Mouse (Mus musculus) adrenal gland, postnatal 4 days (tissue): ENCODE measurements around the gene Ifi211. TPM values are rescaled to one million over a fixed set of nuclear protein-coding genes. Genes with fewer than 3 reads are reported as not detected.
"Not testable (repeated sequence)": the region's sequence is repeated elsewhere in the genome, so short reads cannot be mapped to it uniquely, and the experiment has no call there.

ENCODE experiments used
- DNase-seq, 2 experiments: peaks; one replicate each; pipeline ENCODE4 v3.0.0; 2021 to 2022; ENCODE audit warnings: low spot score in 2 of 2, mixed read lengths in 2 of 2
- long read RNA-seq, 2 experiments: library from polyadenylated mRNA; stranded (forward); transcript quantifications; one replicate each; pipeline ENCODE4 v2.0.0; 2021
- total RNA-seq, 2 experiments: library from RNA; stranded (reverse); gene quantifications; 2 replicates each; pipeline ENCODE4 v1.2.3; 2021

The Ifi211 gene
- under 1 TPM; 0.65 to 0.87 TPM for total RNA-seq
- long read RNA-seq, experiment 1, partial matches to known transcripts, result 0 of 1 reads
- long read RNA-seq, experiment 1, other reads (novel, unspliced or antisense), result 0 of 1 reads
- long read RNA-seq, experiment 2, partial matches to known transcripts, result 0 of 1 reads
- long read RNA-seq, experiment 2, other reads (novel, unspliced or antisense), result 0 of 1 reads

DNA sequence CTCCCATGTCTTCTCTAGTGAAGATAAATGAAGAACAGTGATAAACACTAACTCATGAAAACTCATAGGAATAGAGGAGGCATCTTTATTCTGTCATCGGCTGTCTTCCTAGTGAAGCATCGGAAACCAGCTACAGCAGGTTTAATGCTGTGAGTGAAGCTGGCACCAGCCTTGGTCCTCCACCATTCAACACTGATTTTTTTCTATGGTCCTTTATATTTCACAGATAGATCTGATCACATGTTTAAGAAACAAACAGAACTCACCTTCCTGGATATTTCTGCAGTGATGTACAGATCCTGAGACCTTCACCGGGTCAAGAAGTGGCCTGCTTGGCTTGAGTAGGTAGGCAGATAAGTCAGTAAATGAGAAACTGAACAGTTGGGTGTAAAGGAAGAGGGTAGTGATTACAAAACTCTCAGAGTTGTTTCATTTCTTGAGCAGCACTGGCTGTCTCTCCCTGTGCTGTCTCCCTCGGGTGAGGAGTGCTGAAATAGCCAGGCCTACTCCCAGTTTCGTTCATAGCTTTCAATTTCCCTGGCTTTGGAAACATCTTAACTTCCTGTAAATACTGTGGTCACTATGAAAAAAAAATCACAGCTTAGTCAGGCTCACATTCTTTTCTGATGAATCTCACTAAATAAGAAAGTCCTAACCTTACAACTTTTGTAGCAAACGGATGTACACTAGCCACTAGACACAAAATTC, at the start of gene Ifi211:
TSS of gene Ifi211 (minus strand) at position 499 of the 708 bp plus-strand sequence.
- DNase-seq, result not testable (repeated sequence)

DNA sequence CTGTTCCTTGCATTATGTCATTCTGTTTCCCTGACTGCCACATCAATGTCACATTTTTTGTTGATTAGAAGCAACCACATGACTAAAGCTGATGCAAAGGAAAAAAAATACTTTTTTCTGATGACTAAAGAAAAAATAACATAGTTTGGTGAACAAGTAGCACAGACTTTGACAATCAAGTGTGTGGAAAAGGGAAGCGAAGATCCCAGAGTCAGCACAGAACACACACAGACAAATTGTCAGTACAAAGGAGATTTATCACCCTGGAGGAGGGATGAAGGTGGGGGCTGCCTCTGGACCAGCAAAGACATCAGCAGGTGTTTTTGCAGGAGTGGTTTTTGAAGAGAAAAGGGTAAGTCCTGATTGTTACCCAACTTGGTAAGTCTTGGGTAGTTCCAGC, 48.6 kb upstream of the Ifi211 start:
- not testable (repeated sequence) for DNase-seq

DNA sequence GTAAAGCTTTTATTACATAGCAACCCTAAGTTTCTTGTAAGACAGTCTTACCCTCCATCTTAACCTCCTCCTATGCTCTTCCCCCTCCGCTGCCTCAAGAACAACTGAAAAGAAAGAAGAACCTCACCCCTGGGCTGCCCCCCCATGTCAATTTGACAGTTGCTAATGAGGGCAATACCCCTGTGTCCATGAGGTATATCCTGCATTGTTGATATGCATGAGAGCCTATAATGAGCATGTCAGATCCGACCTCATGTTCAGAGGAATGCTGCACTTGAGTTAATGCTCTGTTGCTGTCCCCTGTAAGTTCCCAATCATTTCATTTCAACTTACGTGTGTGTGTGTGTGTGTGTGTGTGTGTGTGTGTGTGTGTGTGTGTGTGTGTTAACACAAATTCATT, 47.2 kb upstream of the Ifi211 start:
- DNase-seq, result not testable (repeated sequence)

DNA sequence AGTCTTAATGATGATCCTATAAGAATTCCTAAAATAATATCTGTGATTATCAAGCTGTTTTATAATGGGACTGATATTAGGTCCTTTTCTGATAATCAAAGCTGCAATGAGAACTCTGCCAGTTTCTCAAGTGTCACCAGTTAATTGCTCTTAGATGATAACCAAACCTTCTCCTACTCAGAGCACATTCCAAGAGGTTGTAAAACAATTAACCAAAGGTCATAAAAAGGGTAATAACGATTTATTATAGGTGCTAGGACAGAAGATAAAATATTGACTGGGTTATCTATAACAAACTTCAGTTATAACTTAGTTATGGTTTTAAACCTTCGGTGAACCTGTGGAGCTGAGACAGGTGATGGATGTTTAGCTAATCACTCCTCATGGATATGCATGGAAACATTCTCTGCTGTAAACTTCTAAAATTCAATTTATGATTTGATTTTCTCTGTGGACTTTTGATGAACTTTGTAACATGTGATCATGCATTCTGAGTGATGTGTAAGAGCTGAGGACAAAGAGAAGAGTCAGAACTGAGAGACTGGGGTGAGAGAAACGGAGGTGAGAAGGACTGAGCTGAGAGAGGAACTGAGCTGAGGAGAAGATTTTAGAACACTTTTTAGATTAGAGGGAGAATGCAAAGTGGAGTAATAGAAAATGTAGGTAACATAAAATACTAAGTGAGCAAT, 43.1 kb upstream of the Ifi211 start:
- not testable (repeated sequence) for DNase-seq

DNA sequence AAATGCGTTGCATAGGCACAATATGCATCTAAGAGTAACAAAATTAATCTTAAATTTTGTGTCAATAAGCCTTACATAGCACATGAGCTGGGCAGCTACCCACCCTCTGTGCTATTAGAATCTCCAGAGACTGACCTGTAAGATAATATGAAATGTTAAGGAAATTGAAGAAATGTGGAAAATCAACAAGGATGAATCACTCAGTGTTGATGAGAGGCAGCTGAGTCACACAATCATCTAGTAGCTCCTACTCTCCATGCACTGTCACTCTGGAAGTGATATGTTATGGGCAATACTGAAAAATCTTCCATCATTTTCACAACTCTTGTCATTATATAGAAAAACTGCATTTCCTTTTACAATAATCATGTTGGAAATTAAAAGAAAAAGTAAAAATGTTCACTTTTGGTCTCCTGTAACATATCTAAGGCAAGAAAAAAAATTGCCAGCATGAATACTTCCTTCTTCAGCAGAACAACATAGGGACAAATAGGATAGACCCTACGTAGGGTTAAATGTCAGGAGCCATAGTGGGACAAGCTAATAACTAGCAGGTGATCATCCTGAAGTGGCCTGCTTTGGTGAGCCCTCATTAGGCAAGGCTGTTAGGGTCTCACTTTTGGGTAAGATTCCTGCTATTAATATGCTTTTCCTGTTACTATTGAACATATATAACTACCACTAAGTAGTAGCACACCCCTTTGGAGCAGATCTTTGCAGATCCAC, 42.4 kb upstream of the Ifi211 start:
- no peak for DNase-seq

DNA sequence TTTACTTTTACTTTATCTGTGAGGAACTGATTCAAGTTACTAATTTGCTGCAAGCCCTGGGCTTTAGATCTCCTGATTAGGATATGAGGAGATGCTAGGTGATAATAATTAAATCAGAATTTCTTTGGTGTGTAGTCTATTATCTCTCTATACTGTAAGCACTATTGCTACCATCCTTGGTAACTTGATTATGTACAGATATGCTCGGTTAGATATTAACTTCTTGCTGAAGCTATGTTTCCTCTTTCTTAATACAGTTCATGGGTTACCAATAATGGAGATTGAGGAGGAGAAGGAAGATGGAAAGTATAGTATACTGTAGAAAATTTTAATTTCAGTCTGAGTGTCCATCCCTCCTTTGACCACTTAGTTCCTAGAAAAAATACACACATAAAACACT, 40.7 kb upstream of the Ifi211 start:
- DNase-seq, result no peak

DNA sequence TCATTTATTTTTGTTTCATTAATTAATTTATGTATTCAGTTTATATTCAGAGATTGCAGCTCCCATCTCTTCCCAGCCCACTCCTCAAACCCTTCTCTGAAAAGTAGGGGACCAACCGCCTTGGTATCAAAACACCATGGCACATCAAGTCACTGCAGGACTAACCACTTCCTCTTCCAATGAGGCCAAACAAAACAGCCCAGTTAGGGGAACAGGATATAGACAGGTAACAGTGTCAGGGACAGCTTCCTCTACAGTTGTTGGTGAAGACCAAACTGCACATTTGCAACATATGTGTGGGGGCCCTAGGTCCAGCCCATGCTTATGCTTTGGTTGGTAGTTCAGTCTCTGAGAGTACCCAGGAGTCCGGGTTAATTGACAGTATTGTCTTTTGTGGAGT, 36.2 kb upstream of the Ifi211 start:
- not testable (repeated sequence) for DNase-seq

DNA sequence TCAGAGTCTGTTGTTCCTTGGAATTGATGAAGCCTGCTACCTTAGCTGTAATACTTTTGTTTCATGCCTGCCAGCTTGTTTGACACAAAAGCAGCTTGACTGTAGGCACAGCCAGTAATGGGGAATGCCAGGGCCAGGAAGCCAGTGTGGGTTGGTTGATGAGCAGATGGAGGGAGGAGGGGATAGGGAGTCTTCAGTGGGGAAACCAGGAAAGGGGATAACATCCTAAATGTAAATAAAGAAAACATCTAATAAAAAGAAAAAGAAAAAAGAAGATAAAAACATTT, 29.9 kb upstream of the Ifi211 start:
- not testable (repeated sequence) for DNase-seq

DNA sequence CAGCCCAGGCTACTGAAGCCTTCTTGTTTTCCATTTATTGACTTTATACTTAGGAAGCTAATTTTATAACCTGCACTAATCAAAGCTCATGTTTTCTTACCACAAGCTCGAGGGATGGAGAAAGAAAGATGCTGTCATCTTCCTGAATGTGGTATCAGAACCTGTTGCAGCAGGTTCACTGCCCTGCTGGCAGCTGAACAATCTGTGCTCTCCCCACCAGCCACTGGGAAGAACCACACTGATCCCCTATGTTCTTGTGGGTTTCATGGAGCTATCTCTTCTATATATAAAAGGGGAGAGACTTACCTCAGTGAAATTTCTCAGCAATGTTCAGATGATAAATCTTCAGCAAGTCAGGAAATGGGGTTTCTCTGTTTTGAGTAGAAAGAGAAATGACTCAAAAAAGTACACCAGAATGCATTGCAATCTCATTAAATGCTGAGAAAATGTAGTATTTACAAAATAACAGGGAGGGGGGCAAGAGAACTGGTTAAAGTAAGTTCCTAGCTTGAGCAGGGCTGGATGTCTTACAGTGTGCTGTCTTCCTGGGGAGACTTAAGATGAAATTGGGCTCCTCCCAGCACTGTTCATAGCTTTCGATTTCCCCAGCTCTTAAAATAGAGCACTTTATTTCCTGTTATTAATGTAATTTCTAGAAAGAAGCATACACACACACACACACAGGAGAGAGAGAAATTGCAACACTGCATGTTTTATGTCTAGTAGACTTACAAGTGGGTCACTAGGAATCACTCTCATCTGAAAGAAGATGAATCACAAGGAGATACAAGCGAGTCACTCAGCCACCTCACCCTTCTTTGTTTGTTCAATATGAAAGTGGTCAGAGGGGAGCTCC, 29.3 kb upstream of the Ifi211 start, which contains the start of the genes Mndal and Ifi203:
TSS of gene Mndal (minus strand) at position 568 of the 856 bp plus-strand sequence.
TSS of gene Ifi203 (minus strand) at position 749 of the 856 bp plus-strand sequence.
- not testable (repeated sequence) for DNase-seq

DNA sequence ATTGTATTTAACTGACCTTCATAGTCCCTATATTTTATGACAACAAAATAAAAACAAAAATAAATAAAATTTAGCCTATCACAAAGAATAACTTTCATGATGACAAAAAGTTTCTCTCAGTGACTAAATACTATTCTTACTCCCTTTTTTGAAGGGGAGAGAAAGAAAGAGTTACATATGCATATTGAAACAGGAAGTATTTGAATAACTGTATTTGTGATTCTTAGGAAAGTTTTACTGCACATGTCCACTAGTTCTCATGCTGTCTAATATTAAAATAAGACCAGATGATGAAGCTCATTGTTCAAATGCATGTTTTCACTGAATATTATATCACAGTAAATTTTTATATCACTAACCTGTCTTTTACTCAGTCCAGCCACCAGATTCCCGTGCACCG, 28.7 kb upstream of the Ifi211 start:
- DNase-seq, result not testable (repeated sequence)

DNA sequence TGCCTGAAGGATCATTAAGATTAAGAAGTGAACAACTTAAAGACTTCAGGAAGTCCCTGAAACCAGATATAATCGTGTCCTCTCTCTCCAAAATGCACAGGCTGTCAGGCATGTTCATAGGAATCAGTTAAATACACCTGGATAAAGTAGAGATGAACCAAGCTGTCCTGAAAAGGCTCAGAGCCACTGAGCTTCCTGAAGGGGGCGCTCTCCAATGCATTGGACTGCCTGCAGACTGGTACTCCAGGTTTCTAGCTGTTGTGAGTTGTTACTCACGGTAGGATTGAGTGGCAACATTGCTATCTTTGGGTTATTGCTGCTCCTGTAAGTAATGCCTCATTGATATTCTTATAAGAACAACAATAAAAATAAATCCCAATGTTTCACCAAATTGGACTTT, 6.4 kb upstream of the Ifi211 start:
- not testable (repeated sequence) for DNase-seq

DNA sequence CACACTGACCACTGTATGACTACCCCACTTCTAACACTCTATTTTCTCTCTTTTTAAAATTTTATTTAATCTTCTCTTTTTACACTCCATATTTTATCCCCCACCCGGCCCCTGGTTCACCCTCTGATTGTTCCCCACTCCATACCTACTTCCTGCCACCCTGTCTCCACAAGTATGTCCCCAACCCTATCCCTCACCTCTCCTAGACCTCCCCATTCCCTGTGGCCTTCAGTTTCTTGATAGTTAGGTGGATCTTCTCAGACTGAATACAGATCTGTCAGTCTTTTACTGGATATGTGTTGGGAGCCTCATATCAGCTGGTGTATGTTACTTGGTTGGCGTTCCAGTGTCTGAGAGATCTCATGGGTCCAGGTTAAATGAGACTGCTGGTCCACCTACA, 1.7 kb upstream of the Ifi211 start:
- DNase-seq, result no peak

DNA sequence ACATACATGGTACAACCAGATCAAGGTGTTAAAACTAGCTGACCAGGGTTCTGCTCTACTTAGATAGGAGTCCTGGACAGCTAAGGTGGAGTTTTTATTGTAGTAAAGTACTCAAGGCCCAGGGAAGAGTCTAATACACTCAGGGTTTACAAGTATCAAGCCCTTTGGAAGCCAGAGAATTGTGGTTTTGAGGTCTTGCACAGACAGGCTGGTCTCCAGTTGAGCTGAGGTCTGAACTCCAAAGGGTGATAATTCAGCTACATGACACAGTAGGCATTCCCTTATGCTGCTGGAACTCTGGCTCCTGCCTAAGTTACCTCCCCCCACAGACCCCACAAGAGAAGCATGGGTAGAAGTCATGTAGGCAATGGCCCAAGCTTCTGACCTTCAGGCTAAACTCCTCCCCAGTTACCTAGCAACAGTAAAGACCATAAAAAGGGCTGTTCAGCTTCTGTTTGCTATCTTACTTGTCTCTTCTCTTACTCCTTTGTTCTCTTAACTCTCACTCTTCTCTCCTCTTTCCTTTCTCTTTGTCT, 478 bp upstream of the Ifi211 start:
- DNase-seq, result not testable (repeated sequence)

DNA sequence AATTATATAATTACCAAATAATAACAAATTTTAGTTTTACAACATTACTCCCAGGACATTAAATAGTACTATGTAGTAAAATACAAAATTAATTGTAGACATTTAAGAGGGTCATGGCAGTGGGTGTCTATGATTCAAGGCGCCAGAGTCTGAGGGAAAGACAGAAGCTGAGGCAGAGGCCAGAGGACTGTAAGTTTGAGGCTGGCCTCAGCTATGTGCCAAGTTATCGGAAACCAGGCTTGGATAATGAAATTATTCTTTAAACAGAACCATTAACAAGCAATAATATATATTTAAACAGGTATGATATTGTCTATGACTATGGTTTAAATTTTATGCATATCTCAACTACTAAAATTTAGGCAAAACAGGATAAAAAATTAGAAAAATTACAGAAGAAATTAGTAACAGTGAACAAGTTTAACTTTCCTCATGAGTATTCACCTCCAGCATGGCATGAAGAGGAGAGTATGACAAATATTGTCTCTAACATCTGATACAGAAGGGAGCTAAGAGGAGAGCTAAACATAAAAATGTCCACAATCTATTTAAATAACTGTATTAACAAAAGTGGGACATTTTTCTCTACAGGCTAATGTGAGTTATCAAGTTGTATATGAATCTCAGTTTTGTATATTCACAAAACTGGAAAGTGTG, 910 bp downstream of the Ifi211 start:
- DNase-seq, result no peak

DNA sequence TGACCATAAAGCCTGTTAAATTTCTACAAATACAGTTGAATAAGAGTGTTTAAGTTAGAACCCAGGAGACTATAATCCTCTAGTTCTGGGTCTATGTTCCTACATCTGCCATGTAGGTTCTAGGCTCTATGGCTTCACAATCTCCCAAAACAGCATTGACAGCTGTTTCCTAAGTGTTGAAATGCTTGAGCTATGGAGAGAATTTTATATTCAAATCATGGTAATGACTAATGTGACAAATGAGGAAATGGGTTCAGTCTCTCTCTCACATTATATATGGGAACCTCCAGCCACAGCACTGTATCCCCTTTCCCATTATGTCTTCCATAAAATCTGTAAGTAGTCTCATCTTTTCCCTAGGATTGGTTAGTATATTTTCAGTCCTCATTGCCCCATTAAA, 4.5 kb downstream of the Ifi211 start:
- DNase-seq, result not testable (repeated sequence)

DNA sequence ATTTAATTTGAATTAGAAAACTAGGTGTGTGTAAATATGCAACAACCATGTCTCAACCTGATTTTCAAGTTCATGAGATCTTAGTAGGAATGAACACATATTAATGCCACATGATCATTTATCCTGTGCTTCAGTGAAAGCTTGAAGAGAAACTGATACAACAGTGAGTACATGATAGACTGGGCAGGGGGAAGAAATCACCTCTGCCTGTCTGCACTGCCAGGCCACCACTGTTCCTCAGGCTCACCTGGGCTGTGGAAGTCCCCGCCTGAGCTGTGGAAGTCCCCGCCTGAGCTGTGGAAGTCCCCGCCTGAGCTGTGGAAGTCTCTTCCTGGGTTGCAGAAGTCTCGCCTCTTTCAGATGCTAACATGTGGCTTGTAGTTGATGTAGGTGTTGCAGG, 7.0 kb downstream of the Ifi211 start:
- DNase-seq, result not testable (repeated sequence)

DNA sequence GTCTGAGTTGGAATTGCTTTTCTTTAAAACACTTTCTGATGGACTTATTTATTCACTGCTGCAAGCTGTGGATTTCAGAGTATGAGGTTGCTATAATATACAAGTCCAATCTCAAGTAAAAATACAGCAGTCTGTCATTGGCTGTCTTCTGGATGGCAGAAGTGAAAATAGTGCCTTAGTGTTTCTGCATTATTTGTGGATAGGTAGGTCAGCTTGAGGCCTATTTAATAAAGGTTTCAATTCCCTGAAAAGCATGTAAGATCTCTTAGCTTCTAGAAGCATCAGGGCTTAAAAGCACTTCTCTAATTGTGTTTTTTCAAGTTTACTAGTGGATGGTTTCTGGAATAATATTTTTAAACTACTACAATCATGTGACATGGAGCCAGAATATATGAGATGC, 23.1 kb downstream of the Ifi211 start:
- DNase-seq, result not testable (repeated sequence)

DNA sequence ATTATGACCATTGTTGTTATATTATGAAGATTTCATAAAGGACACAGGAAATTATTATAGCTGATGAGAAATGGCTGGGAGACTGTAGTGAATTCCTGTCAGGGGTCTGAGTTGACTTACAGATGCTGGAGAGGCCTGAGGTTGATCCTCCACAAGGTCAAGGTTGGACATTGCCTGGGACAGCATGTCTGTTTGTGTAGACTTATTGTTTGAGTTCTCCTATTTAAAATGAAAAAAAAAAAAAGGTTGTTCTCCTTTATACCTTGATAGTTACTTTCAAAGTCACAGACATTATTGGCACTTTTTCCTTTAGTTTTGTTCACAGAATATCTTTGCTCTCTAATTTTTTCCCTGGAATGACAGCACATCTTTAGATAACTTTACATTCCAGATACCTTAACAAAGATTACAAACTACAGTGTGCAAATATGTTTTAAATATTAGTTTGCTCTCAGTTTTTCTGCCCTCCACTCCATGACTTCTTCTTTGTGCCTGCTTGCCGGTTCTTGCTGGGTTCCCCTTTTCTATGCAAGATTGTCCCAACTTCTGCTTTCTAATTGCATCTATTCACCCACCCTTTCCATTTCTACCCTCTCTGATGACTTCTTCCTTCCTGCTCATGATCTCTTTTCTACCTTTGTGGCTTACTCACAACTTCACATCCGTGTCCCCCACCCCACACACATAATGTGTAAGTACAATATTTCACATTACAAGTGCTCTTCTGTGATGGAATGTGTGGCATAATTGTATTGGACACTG, 25.6 kb downstream of the Ifi211 start:
- DNase-seq, result not testable (repeated sequence)

DNA sequence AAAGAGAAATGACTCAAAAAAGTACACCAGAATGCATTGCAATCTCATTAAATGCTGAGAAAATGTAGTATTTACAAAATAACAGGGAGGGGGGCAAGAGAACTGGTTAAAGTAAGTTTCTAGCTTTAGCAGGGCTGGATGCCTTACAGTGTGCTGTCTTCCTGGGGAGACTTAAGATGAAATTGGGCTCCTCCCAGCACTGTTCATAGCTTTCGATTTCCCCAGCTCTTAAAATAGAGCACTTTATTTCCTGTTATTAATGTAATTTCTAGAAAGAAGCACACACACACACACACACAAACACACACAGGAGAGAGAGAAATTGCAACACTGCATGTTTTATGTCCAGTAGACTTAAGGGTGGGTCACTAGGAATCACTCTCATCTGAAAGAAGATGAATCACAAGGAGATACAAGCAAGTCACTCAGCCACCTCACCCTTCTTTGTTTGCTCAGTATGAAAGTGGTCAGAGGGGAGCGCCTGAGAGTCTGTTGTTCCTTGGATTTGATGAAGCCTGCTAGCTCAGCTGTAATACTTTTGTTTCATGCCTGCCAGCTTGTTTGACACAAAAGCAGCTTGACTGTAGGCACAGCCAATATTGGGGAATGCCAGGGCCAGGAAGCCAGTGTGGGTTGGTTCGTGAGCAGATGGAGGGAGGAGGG, 32.7 kb downstream of the Ifi211 start:
- not testable (repeated sequence) for DNase-seq
